Mouse (Mus musculus): ENCODE results near the gene Mmadhc.

Gene Mmadhc

DNA sequence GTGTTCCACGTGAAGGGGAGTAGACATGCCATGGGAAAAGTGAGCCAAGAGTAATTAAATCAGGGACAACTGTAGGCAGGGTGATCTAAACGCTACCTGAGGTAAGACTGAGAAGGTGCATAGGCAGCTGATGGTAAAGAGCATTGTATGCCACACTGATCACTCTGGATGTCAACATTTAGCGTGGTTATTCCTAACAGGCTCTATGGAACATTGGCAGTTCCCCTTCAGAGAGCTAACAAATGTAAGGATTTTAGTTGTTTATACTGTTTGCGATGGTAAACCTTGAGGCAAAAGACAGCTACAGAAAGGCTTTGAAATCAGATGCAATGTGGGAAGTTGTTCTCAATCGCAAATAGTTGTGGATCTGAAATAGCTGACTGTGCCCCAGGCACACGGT, 32.5 kb downstream of the Mmadhc start:
- DNase-seq, result no peak

- no peak for DNase-seq
Observed at GRCm38 (mm10) chr2:50254955-50255354, 41.6 kb downstream of the Mmadhc start.

DNA sequence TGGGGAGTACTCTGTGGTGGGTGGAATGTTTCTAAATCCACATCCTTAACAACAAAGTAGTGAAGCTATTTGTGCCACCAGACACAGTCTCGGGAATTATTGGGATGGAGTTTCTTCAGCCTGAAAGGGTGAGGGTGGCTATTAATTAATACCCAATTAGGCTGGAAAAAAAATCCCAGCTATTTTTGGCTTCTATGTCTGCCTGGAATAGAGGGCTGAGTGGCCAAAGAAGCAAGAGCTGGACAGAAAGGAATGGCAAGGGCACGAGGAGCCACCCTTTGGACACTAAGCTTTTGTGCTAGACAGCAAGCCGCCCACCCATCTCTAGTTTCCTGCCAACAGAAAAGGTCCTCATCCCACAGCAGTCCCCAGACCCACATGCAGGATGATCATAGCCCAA, 48.0 kb downstream of the Mmadhc start:
- DNase-seq, result no peak

DNA sequence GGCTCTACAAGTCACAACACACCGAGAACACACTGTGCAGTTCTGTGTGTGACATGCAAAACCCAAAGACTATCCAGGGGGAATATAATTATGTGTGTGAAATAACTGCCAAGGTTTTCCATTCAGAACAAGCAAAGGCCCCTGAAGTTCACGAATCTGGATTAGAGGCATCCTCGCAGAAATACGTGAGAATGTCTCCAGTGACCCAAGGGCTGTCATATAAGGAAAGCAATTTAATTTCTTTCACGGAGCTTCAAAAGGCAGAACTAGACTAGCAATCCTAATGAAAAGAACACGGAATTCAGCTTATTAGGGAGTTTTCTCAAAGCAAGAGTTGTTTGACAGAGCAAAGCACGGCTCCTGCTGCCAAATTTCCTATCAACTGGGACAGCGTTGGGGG, 63.1 kb downstream of the Mmadhc start:
- no peak for DNase-seq

All from liver (tissue).